Mouse (Mus musculus) 3T3-L1 (cell line): ENCODE results near the gene Oas1d.
"Not testable (repeated sequence)": the region's sequence is repeated elsewhere in the genome, so short reads cannot be mapped to it uniquely, and the experiment has no call there.

ENCODE experiments used
- DNase-seq: peaks from one replicate; pipeline ENCODE4 v3.0.0-alpha.2; 2015; ENCODE audit warnings: low read depth, low spot score

Oas1d gene

DNA sequence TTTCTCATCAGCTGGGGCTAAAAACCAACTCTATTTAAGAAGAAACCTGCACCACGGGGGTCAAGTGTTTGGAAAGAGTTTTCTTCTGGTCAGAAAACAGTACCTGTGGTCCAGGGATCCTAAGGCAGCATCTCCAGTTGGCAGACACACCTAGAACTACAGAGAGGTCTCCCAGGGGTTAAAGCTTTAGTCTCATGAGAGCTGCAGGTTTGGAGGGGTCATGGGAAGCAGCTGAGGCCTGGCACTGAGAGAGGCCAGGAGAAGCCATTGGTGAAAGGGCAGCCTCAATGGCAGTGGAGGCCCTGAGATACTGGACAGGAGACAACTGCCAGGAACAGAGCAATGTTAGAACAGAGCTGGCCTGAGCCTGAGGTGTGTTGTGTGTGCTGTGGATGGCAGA is 13.7 kb upstream of the Oas1d start:
- no peak for DNase-seq

DNA sequence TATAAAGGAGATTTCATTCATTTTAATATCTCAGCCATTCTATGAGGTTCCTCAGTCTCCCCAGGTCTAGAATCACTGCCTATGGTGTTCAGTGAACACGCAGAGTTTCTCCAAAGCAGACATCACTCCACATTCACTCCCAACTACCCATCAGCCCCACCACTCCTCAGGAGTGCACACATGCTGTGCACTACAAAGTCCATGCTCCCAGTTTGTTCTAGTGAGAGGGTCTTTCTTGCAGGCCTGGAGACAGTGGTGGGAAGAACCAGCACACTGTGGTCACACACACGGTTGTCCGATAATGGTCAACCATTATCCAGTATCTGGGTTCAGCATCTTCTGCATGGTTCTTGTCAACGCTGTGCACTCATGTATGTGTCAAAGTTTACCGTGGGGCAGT is 12.3 kb upstream of the Oas1d start:
- DNase-seq: no peak

DNA sequence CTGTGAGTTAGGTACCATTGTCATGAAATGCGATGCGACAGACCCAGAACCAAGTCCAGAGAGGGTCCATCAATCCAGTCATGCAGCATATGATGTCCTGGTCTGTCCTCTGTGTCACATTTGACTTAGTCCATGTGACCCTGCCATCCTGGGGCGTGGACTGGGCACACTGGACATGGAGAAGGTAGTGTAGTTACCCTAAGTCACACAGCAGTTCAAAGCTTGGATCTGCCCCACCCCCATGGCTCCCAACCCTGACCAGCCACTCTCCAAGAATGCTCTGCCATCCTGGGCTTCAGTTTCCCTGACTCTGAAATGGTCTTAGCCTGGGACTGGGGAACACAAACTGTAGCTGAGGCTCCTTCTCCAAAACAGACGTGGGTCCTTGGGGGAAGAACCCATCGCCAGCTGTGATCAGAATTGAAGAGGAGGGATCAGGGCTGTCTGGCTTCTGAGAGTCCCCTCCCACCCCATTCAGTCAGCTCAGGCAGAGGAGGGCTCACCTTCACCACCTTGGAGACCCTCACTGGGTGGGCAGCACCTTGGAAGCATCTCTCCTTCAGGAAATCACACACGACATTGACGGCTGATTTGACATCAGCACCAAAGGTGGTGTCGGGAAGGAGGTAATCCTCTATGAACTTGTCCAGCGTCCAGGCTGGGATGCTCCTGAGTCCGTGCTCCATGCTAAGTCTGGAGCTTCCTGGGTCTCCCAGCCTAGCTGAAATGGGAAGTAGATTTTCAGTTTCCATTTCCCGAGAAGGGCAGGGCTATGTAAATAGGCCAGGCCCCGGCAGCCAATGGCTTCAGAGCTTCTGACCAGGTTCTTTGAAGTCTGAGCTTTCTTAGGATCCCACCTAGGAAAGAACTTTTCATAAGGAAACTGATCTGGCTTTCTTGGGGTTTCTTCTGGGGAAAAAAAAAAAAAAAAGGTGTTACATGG is 7.3 kb upstream of the Oas1d start, which contains the start of gene Oas1a:
TSS of gene Oas1a (minus strand) at position 731 of the 943 bp plus-strand sequence.
- DNase-seq: peak; percentile 22

DNA sequence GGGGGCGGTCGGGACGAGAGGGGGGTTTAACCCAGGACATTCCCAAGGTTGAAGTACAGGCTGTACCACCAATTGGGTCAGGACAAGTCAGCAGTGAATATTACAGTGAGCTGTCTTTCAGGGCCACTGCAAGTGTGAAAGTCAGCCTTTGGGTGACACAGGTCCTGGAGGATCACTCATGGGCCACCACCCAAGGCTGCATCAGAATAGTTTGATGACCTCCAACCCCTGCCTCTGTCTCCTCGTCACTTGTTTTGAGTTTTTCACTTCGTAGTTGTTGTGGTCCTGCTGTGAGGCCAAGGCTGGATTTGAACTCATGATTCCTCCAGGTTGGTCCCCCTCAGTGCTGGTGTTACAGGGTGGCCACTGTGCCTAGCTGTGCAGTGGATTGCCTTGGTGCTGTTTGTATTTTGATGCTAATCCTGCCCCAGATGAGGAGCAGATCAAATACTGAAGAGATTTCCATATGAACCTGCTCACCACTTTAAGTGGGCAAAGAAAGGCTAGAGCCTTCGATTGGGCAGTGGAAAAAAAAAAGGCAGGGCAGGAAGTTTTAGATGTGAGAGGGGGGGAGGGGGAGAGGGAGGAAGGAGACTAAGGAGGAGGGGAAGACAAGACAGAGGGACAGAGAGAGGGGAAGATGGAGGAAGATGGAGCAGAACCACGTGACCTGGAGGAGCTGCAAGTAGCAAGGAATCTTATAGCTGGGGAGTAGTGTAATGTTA is 6.0 kb upstream of the Oas1d start:
- DNase-seq: no peak

DNA sequence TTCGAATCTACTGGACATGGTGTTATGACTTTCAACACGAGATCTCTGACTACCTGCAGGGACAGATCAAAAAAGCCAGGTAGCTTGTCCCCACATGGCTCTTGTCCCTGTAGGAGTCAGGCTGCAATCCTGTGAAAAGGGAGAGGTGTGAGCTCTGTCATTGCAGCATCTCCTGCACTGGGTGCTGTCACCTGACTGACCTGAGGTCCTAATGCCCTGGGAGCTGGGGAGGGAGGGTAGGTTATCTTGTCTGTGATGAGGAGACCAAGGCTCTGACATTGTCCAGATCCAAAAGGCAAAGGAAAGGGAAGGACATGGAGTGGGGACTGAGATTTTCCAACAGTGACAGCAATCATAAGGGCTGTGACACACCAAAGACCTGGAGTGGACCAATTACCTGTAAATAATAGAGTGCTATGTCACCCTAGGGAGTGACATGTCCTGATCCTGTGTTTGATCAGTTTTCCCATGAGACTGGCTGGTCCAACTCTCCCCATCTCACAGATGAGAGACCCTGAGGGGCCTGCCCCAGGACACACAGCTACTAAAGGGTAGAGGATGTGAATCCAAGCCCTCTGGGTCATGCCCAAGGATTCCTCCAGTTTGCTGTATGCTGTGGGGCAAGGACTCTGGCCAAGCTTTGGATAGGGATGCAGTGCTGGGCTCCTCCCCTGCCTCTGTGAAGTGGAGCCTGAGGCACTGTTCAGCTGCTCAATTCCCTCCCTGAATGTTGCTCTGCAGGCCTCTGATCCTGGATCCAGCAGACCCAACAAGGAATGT is 5.0 kb downstream of the Oas1d start:
- DNase-seq: not testable (repeated sequence)

DNA sequence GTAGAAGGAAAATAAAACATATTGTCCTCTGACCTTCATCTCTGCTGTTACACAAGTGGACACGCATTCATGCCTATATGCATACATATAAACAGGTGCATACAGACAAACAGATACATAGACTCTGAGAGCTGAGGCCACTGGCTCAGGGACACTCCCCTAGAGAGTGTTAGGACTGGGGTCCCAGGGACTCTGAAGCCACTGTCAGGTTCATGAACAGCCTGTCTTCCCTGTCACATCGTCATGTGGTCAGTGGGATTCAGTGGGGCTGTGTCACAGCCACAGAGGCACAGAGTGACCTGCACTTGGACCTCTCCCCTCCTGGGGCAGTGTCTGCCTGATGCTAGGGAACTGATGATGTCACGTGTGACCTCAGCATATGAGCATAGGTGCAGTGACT is 6.0 kb downstream of the Oas1d start:
- no peak for DNase-seq

DNA sequence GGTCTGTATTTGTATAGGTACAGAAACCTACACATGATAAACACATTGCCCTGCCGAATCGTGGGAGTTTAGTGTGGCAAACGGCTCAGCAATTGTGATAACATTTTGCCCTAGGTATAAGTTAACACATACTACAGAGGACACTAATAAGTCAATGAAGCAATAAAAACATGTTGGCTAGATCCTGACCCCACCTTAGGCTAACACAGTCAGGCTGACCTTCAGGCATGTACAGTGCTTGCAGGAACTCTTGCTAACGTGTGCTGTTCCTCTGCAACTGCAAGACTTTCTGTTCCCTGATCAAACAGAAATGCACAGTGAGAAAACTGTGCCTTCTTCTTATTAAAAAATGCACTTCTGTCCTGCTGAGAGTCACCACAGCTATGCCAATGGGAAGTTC is 9.6 kb downstream of the Oas1d start:
- DNase-seq: no peak

DNA sequence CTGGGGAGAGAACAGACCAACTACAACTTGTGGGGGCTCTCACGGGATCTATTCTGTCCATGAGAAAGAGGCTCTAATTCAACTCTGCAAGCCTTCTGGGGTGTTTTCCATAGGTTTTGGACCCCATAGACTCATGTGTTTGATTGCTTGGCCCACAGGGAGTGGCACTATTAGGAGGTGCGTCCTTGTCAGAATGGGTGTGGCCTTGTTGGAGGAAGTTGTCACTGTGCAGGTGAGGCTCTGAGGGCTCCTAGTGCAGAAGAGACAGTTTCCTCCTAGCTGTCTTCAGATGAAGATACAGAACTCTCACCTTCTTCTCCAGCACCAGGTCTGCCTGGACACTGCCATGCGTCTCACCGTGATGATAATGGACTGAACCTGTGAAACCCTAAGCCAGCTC is 10.2 kb downstream of the Oas1d start:
- DNase-seq: not testable (repeated sequence)

DNA sequence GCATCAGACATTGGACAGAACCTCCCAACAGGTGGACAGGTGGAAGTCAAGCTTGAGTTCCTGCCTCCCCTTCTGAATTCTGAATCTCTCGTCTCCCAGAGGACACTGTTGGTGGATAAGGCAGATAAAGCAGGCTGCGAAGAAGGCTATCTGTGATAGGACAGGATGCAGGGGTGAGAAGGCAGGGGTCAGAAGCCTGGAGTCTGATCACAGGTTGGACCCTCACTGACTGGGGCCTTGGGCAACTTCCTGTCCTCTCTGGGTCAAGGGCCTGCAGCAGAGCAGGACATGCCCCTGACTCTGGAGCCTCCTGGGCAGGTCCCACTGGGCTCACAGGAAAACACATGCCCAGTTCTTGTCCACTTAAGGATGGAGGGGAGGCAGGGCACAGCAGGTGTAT is 12.0 kb downstream of the Oas1d start:
- DNase-seq: not testable (repeated sequence)

DNA sequence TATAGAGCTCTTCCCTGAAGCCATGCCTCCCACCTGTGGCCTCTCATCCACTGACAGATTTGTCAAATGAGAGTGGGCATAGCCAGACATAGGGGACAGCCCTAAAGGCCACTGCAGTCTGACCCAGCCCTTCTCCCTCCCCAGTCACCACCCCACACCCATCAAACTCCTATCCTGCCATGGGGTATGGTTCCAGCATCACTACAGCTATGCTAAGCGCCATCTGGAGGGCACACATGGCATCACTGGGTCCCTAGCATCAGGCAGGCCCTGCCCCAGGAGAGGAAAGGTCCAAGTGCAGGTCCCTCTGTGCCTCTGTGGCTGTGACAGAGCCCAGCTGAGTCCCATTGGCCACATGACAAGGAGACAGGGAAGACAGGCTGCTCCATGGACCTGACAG is 12.7 kb downstream of the Oas1d start:
- DNase-seq: peak; percentile 20

DNA sequence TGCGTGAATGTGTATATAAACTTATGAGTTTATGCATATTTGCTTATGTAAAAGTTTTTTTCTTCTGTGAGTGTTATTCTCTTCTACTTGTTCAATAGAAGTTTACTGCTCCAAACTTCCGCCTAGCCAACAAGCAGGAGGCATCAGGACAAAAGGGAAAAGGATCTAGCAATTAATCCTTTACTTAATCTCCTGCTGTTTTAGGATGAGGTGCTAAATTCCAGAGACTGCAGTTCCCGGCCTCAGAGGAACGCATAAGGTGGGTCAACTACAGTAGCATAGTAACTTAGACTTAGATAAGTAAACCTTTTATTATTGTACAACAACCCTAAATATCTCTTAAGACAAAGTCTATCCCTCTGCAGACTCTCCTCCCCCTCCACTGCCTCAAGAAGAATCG is 19.6 kb downstream of the Oas1d start:
- DNase-seq: no peak

DNA sequence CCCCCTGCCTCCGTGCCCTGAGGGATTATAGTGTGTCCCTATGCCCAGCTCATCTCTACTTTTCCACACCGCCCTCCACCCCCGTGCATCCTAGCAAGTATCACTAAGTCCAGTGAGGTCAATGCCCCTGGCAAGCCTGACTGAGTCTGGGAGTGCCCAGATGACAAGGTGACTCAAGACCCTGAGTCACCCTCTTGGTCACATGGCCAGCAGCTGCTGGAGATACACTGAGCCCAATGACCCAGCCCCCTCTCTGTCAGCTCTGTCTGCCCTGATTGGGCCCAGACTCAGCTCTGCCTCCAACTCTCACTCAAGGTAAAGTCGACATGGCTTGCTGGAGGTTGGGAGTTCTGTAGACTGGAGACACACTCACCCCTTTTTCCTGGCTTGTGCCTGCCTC is 23.5 kb downstream of the Oas1d start:
- peak; percentile 82 for DNase-seq

DNA sequence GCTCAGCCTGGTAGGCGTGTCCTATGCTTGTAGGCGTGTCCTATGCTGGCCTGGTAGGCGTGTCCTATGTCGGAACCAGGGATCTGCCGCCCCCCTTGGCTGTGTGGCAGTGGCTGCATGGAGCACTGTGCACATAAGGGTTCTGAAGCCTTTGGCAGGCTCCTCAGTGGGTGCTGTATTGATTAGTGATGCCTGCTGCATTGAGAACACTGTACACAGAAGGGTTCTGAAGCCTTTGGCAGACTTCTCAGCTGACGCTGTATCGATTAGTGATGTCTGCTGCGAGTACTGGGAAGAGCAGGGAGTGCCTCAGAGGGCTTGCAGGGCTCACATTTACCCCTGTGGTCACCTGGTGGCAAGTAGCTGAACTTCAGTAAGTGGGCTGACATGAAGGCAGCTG is 24.2 kb downstream of the Oas1d start:
- peak; percentile 37 for DNase-seq

DNA sequence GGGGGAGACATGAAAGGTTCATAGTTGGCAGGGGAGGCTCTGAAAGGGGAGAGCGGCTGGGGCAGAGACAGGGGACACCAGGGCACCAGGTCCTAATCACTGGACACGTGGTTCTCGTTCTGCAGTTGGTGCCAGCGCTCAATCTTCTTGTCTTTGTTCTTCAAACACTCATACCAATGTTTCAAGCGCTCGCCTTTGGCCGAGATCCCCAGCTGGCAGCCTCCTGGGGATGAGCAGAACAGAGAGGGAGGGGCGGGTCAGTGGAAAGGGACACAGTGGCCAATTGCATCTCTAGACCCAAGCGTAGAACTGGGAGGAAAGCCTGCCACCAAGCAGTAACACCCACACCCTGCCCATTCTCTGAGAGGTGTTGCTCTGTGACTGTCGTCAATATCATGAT is 27.7 kb downstream of the Oas1d start:
- no peak for DNase-seq

DNA sequence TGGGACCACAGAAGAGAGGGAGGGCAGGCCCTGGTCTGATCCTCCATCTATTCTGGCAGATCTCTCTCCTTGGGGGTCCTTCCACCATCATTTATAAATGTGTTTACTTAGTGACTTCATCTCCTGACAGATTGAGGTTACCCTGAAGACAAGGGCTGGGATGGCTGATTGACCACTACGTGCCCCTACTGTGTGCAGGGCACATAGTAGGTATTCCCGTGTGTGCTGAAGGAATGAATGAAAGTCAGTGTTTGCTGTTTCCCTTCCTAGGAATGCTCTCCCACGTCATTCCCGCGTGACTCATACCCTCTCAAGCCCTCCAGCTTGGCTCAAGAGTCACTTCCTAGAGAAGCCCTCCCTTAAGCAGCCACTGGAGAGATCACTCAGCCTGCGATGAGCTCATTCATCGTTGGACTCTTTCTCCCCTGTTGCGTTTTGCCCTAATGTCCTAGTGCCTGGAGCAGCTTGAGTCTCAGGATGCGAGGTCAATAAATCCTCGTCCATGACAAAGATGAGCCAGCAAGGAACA is 38.0 kb downstream of the Oas1d start:
- peak; percentile 71 for DNase-seq

DNA sequence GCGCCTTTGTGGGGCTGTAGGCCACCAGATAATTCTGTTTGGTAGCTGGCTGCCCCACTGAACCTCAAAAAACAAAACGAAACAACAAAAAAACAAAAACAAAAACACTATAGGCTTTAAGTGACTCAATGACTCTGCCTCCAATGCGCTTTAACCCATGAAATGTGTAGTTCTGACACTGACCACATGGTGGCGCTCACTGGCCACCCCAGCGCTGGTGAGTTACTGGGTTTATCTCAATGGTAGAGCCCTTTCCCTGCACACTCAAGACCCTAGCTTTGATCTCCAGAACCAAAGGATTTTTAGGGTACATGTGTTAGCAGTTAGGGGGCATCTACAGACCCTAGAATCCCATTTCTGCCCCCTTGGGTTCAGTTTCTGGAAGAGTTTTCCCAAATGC is 39.6 kb downstream of the Oas1d start:
- DNase-seq: peak; percentile 47

DNA sequence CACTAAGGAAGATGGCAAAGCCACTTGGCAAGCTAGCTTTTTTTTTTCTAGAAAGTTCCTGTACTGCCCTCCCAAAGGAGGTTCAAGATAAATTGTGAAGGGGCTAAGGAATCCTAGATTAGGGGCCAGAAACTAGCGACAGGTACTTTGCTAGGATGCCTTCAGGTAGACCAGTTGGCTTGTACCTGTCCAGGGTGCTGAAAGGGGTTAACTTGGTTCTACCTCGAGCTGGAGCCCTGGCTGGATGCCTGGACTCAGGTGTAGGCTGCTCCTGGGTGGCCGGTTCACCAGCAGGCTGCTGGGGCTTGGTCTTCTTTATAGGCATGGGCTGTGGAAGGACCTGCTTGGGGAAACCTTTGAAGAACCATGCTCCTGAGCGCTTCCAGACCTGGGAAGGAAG is 46.7 kb downstream of the Oas1d start:
- DNase-seq: peak; percentile 25

DNA sequence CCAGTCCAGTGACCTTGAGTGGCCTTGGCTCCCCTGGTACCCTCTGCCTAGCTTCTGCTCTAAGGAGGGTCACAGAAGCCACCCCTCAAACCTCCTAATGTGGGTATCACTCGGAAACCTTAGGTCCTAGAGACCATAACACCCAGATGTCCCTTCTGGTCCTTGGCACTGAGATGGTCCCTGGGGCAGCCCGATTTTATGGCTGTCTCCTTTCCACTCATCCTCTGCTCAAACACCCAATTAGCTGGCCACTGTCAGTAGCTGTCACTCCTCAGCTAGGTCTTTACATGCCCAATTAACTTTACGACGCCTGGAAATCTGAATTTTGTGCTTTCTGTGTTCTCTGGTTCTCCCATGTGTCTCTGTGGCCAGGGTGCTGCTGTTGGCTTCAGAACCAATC is 51.8 kb downstream of the Oas1d start:
- DNase-seq: no peak

DNA sequence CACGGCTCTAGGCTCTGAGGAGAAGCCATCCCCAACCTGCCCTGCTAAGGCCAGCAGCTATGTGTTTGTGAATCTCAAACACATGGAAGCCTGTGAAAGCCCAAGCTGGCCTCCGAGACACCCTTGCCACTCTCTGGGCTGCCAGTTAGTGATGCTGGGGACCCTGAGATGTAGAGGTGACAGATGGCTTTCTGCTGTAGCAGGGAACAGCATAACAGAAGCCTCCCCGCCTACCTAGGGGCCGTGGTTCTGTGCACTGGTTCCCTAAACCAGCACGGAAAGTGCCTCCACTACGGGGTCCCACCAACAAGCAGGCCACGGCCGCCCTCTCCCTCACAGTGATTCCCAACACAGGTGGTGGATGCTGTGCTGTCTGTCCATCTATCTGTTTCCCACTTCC is 52.6 kb downstream of the Oas1d start:
- no peak for DNase-seq

DNA sequence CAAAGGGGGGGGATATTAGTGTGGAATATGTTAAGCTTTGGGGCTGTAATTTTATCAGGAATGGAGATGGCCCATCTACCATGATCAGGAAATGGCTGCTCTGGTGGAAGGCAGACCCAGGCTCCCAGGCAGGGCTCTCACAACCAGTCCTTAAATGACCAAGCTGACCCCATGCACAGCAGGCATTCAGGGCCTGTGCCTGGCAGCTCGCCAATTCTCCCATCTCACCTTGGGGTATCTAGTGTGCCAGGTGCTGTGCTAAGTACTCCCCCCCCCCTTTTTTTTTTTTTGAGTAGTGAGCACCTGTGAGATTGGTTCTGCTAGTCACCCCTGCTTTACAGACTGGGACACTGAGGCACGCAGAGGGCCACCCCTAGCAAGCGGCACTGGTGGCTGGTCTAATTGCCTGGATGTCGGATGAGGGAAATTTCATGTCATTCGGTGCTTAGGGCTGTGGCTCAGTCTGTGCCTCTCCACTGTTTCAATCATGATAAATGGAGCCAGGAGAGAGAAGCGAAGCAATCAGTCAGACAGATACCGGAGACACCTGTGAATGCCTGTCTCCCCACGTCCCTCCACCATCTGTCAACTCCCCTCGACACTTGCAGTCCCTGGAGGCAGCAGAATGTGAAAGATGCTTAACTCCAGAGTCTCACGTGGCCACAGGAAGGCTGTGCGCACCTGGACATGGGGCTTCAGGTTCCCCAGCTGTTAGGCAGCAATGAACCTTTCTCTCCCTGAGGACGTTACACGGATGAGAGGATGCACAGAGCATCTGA is 53.2 kb downstream of the Oas1d start:
- no peak for DNase-seq

DNA sequence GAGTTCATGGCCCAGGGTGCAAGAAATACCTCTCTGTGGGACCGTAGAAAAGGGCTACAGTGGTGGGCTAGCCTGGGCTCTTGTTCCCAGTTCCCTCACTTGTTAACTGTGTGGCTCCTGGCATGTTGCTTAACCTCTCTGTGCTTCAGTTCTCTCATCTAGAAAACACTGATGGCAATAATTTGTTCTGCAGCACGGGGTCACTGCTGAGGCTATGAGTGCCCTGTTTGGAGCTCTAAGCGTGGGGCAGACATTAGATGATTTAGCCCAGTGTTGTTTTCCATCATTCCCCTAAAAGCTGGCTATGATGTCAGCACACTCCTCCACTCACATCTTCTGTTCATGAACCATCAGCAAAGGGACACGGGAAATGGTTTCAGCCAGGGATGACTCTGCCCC is 53.8 kb downstream of the Oas1d start:
- DNase-seq: no peak
